10 mouse cellular contexts compared by ENCODE assay signal in genomic region chr2:11494841-11495255, GRCm38 (mm10). TPM values are rescaled to one million over a fixed set of nuclear protein-coding genes. Genes with fewer than 3 reads are reported as not detected.
DNase-seq lines count a peak whose midpoint lies in the region; ATAC-seq and TF ChIP-seq lines count a peak whose summit lies in the region.
"Had no signal": no experiment of that assay in that cellular context is flagged by ENCODE, and none has a peak within 500 bp of the region (broad histone marks: within the 10 kb centered on the region; RNA-seq: fewer than 3 reads in every experiment).

No protein-coding gene starts in this region.

- no peak for TF ChIP-seq CTCF in layer of hippocampus, adult 2 months (conservative IDR thresholded peaks at IDR 0.05)

- no peaks in the 10 kb centered on the region for H3K27me3 ChIP-seq in kidney, embryonic 16.5 days (ENCODE audit: insufficient read depth, low read length)

- H3K9me3 ChIP-seq in kidney, embryonic 16.5 days (ENCODE audit: low read length) = no peaks in the 10 kb centered on the region

- H3K27ac ChIP-seq in kidney, embryonic 16.5 days (ENCODE audit: low read length) = no peak overlapping the region
- peak overlapping the region; percentile 49 for H3K27ac ChIP-seq in layer of hippocampus, adult 2 months
- H3K27ac ChIP-seq: kidney, postnatal 0 days; macrophage had no signal

- H3K4me1 ChIP-seq in kidney, embryonic 16.5 days (ENCODE audit: insufficient read depth, low read length) = peaks cover 4% of the 10 kb centered on the region

- 71% methylated on average over 7 of the region's 7 CpGs for WGBS in kidney, embryonic 16.5 days

- no peak overlapping the region for H3K4me3 ChIP-seq in kidney, embryonic 16.5 days (ENCODE audit: low read length)
- H3K4me3 ChIP-seq in layer of hippocampus, adult 2 months = no peak overlapping the region

- no peak overlapping the region for H3K9ac ChIP-seq in kidney, embryonic 16.5 days (replicated peaks; ENCODE audit: low read length)

- ATAC-seq in kidney, embryonic 16.5 days (ENCODE audit: low FRiP score, low TSS enrichment) = no peak

- peaks cover 31% of the 10 kb centered on the region for H3K36me3 ChIP-seq in kidney, embryonic 16.5 days (ENCODE audit: insufficient read depth, low read length)

- peak; percentile 22 for DNase-seq in kidney, adult 11 months
- peak; percentile 38 for DNase-seq in cerebellum, adult 11 months
- peak; percentile 71 for DNase-seq in gastrocnemius, postnatal 25 days
- peak; percentile 28 to 34 for DNase-seq in layer of hippocampus, adult 2 months (ENCODE audit: low spot score in 2 of 2)
- DNase-seq in spleen, adult 18-20 months = no peak
- no peak for DNase-seq in B cell, adult 2 months
- no peak for DNase-seq in embryo, embryonic 10.5 days (ENCODE audit: low spot score)

- no peak overlapping the region for H3K4me2 ChIP-seq in kidney, embryonic 16.5 days (replicated peaks; ENCODE audit: low read depth, low read length)

RNA-seq across cellular contexts. Expression of gene Pfkfb3, which starts 59.0 kb away (rescaled TPM):
- polyA plus RNA-seq in kidney, embryonic 16.5 days (2015; fragmentation: Nextera tagmentation; extraction: Ambion mirVana) = 11.9 and 13.1 TPM in 2 replicates
- 100 to 1,000 TPM in 1 of 2 experiments, 10 to 100 TPM in 1; 46.4 to 185 TPM for total RNA-seq in gastrocnemius, postnatal 25 days (2021)
- total RNA-seq in layer of hippocampus, adult 2 months (2021) = 10 to 100 TPM; 36.8 to 40.1 TPM

Comparison
In these comparisons a context has a peak if more than half of its experiments do, and no peak if none do; other contexts are left out.
1. DNase-seq: peak in kidney, adult 11 months (single experiment), cerebellum, adult 11 months (single experiment), gastrocnemius, postnatal 25 days (single experiment) and layer of hippocampus, adult 2 months (2 of 2); none in spleen, adult 18-20 months (0 of 2), B cell, adult 2 months (0 of 2) and embryo, embryonic 10.5 days (single experiment).